Mouse (Mus musculus) megakaryocyte, embryonic 14.5 days (primary cell): ENCODE data around the gene Akr1e1. TPM values are rescaled to one million over a fixed set of nuclear protein-coding genes. Genes with fewer than 3 reads are reported as not detected.
"Not testable (repeated sequence)": the region's sequence is repeated elsewhere in the genome, so short reads cannot be mapped to it uniquely, and the experiment has no call there.

ENCODE experiments used
- H3K27me3 ChIP-seq: replicated peaks from 2 replicates; pipeline ENCODE3; 2012; ENCODE audit warnings: inconsistent platforms
- H3K36me3 ChIP-seq: replicated peaks from 2 replicates; pipeline ENCODE3; 2012; ENCODE audit warnings: low read length, inconsistent platforms, mixed read lengths
- H3K4me1 ChIP-seq: 2 replicates; pipeline ENCODE4 v1.6.1; 2012; ENCODE audit warnings: inconsistent platforms
- H3K4me3 ChIP-seq: replicated peaks from 2 replicates; pipeline ENCODE3; 2012; ENCODE audit warnings: moderate library complexity, mild to moderate bottlenecking, inconsistent platforms
- H3K9me3 ChIP-seq: 2 replicates; pipeline ENCODE4 v1.6.1; 2012; ENCODE audit warnings: inconsistent platforms
- FLI1 ChIP-seq: IDR thresholded peaks from 2 replicates; pipeline ENCODE4 v1.6.1; 2012; ENCODE audit warnings: low read length, inconsistent platforms, mixed read lengths
- GATA1 ChIP-seq: IDR thresholded peaks from 3 replicates; pipeline ENCODE4 v1.6.1; 2012; ENCODE audit warnings: mixed read lengths, low read length, inconsistent platforms, borderline replicate concordance
- polyA plus RNA-seq: library from polyadenylated mRNA; stranded (reverse); fragments of >175 nt; gene quantifications from 2 replicates; pipeline ENCODE4 v1.2.3, GENCODE M21; 2012; ENCODE audit warnings: low replicate concordance; ENCODE audit not compliant: insufficient read depth

Gene Akr1e1
- not detected in 2 replicates for polyA plus RNA-seq

GRCm38 (mm10) chr13:4608961-4609409 lies at the start of gene Akr1e1:
Gene Akr1e1, minus strand, starts transcription at chr13:4609174.
- peak within 1 kb of the TSS; percentile 93 for H3K4me3 ChIP-seq
- no peaks in the 10 kb centered on the region for H3K9me3 ChIP-seq
- 0 out of 2 replicates have a peak, but pooled peaks cover 4% of the 10 kb centered on the region for H3K4me1 ChIP-seq
- peaks cover 3% of the 10 kb centered on the region for H3K36me3 ChIP-seq
- no peak; the same call in 2 of the 3 replicates for TF ChIP-seq GATA1
- no peak for TF ChIP-seq FLI1
- H3K27me3 ChIP-seq: no peaks in the 10 kb centered on the region

- Histone ChIP-seq H3K36me3 (no peaks in the 10 kb centered on the region), H3K27me3 (no peaks in the 10 kb centered on the region), H3K9me3 (no peaks in the 10 kb centered on the region), H3K4me3 (no peak overlapping the region), H3K4me1 (peaks cover 4% of the 10 kb centered on the region; the same call in 1 of the 2 replicates)
- TF ChIP-seq GATA1 (no peak), FLI1 (no peak)
Measured at GRCm38 (mm10) chr13:4658346-4658745, 49.4 kb upstream of the Akr1e1 start.

- no peaks in the 10 kb centered on the region for H3K27me3 ChIP-seq
- no peaks in the 10 kb centered on the region for H3K4me1 ChIP-seq
- H3K36me3 ChIP-seq: no peaks in the 10 kb centered on the region
- no peak overlapping the region for H3K4me3 ChIP-seq
- TF ChIP-seq GATA1 (no peak), FLI1 (no peak)
- no peaks in the 10 kb centered on the region for H3K9me3 ChIP-seq
Measured at GRCm38 (mm10) chr13:4656277-4657146, 47.5 kb upstream of the Akr1e1 start.

GRCm38 (mm10) chr13:4650190-4650589 lies 41.2 kb upstream of the Akr1e1 start:
- TF ChIP-seq FLI1 (no peak), GATA1 (no peak)
- Histone ChIP-seq H3K36me3 (no peaks in the 10 kb centered on the region), H3K9me3 (no peaks in the 10 kb centered on the region), H3K4me3 (no peak overlapping the region), H3K27me3 (no peaks in the 10 kb centered on the region), H3K4me1 (no peaks in the 10 kb centered on the region)

GRCm38 (mm10) chr13:4645248-4645647 lies 36.3 kb upstream of the Akr1e1 start:
- Histone ChIP-seq H3K27me3 (no peaks in the 10 kb centered on the region), H3K36me3 (no peaks in the 10 kb centered on the region), H3K9me3 (no peaks in the 10 kb centered on the region), H3K4me3 (no peak overlapping the region), H3K4me1 (no peaks in the 10 kb centered on the region)
- TF ChIP-seq GATA1 (no peak), FLI1 (no peak)

GRCm38 (mm10) chr13:4610902-4611301 lies 1.9 kb upstream of the Akr1e1 start:
- Histone ChIP-seq H3K27me3 (no peaks in the 10 kb centered on the region), H3K36me3 (peaks cover 3% of the 10 kb centered on the region), H3K9me3 (no peaks in the 10 kb centered on the region), H3K4me1 (0 out of 2 replicates have a peak, but pooled peaks cover 4% of the 10 kb centered on the region), H3K4me3 (no peak overlapping the region)
- no peak for TF ChIP-seq FLI1
- no peak for TF ChIP-seq GATA1

GRCm38 (mm10) chr13:4608530-4608929 lies 444 bp downstream of the Akr1e1 start:
- no peaks in the 10 kb centered on the region for H3K9me3 ChIP-seq
- 0 out of 2 replicates have a peak, but pooled peaks cover 4% of the 10 kb centered on the region for H3K4me1 ChIP-seq
- no peak for TF ChIP-seq GATA1
- no peak for TF ChIP-seq FLI1
- H3K4me3 ChIP-seq: peak overlapping the region; percentile 93
- no peaks in the 10 kb centered on the region for H3K27me3 ChIP-seq
- H3K36me3 ChIP-seq: peaks cover 6% of the 10 kb centered on the region

- Histone ChIP-seq H3K4me1 (0 out of 2 replicates have a peak, but pooled peaks cover 4% of the 10 kb centered on the region), H3K4me3 (no peak overlapping the region), H3K36me3 (peaks cover 15% of the 10 kb centered on the region), H3K9me3 (no peaks in the 10 kb centered on the region), H3K27me3 (no peaks in the 10 kb centered on the region)
- TF ChIP-seq FLI1: no peak
- TF ChIP-seq GATA1: no peak
Measured at GRCm38 (mm10) chr13:4606821-4607220, 2.2 kb downstream of the Akr1e1 start.

- not testable (repeated sequence) for H3K27me3 ChIP-seq, H3K4me1 ChIP-seq, H3K4me3 ChIP-seq, H3K9me3 ChIP-seq
- peaks cover 37% of the 10 kb centered on the region for H3K36me3 ChIP-seq
Measured at GRCm38 (mm10) chr13:4603431-4603830, 5.5 kb downstream of the Akr1e1 start.

- Histone ChIP-seq H3K36me3 (no peaks in the 10 kb centered on the region), H3K4me1 (no peaks in the 10 kb centered on the region), H3K9me3 (peaks cover 7% of the 10 kb centered on the region), H3K4me3 (no peak overlapping the region), H3K27me3 (no peaks in the 10 kb centered on the region)
- TF ChIP-seq FLI1 (no peak), GATA1 (no peak)
Measured at GRCm38 (mm10) chr13:4576921-4577320, 32.1 kb downstream of the Akr1e1 start.
